Mouse (Mus musculus): ENCODE measurements around the gene Frem2. TPM values are rescaled to one million over a fixed set of nuclear protein-coding genes. Genes with fewer than 3 reads are reported as not detected.

Frem2 gene
- total RNA-seq, 4 experiments from 2014 or later, result 1.1 to 4.9 (median 3.5) TPM

DNA sequence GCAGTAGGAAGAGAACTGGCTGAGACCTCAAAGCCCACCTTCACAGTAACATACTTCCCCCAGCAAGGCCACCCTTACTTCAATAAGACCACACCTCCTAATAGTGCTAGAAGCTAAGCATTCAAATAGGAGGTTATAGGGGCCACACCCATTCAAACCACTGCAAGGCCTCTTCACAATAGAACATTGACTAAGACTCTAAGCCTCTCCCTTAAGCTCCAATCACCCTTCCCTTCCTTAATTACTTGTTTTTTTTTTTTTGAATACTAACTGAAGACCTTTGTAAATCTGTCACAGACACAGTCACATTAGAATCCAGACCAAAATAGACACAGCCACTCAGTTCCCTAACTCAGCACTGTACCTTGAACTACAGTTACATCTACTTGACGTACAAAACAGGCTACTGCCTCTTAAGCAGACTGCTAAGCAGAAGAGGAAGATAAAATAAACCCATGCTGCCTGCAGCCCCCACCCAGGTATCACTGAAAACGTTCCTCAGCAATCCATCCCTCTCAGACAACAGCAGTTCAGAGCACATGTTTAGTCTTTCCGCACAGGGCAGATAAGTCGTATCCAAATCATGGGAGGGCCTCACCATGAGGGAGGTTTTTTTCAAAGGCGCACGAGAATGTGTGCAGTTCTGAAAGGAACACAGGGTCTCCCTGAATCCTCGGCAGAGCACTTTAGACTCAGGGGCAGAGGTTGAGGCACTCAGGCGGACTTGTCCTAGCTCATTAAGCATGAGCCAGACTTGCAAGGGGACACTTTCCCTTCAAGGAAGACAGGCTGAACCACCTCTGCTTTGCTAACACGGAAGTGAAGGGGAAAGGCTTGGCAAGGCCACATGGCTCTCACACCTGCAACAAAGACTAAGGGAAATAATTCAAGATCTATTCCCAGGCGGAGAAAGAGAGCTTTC, 101.9 kb downstream of the Frem2 start:
- DNase-seq (ENCODE audit: low spot score), result no peak

DNA sequence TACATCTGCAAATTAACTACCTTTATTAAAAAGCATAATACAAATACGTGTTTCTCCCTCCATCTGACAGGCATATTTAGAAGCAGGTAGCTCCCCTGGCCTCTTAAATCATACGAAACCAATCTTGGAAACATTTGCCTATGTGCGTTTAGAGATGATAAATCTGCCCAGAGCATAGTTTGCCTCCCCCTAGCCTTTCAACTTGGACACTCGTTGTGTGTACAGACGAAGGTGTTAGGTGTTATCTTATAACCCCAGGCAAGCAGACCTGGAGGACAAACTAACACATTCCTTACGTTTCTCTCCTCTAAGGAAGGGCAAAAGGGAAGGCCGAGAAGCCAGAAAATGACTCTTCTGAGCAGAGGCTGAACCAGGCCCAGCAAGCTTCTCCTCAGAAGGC, 104.5 kb downstream of the Frem2 start:
- no peak for DNase-seq (ENCODE audit: low spot score)

DNA sequence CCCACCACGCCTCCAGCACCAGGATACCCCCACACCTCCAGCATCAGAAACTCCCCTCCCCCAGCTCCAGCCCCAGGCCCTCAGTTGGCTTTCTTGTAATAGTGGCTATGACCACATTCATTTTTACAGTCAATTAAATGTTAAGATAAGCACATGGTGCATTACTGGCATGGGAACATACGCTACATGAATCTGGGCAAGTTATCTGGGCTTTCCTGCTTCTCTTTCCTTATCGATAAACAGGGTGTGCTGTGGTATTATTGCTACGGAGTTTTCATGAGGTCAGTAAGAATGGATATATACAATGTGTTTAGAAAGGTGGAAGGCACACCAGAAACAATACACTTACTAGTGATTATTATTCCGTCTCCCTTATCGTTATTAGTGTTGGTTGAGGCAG, 125.1 kb downstream of the Frem2 start:
- no peak for DNase-seq (ENCODE audit: low spot score)

DNA sequence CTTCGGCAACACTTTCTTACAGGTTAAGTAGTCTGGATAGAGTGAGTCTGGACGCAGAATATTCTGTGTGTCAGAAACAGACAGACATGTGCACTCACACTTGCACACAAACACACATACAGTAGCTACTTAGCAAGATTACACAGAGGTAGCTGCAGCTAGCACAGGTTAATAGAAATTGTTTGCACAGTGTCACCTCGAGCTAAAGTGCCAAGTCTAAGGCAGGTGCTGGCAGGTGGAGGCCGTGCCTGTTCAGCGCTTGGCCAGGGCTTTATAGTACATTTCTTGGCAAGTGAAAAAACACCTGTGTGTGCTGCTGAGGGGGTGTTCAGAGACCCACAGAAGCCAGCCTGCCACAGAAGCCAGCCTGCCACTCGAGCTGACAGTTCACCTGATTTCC, 126.8 kb downstream of the Frem2 start:
- no peak for DNase-seq (ENCODE audit: low spot score)

DNA sequence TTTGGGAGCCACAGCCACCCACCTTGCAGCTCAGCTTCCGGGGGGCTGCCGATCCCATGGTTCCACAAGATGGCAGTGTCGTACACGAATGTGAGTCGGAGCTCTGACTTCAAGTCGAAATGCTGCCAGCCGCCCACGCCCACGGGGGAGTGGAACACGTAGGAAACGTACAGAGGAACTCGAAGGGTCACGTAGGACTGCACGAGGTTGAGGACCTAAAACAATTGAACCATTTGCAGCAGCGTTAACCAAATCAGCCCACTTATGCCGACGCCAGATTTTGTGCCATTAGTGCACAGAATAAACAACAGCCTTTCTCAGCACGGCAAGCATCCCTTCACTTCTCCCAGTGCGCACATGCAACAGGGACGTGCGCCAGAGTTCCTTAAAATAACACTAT, 131.4 kb downstream of the Frem2 start:
- DNase-seq (ENCODE audit: low spot score), result peak; percentile 19

DNA sequence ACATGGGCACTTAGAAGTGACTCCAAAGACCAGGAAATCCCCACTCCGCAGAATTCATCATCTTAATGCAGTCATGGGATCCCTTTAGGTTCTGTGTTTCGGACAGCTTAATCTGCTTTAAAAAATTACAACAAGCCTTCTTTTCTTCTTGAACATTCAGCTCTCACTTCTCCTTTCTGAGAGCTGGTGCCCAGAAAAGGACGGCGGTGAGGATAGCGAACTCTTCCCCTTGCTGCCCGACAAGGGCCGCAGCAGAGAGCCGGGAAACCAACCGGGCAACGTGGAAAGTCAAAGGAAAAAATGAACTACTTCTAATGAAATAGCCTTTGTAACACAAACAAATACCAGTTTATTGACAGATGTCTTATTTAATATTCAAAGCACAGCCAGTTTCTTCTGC, 134.4 kb downstream of the Frem2 start:
- no peak for DNase-seq (ENCODE audit: low spot score)

DNA sequence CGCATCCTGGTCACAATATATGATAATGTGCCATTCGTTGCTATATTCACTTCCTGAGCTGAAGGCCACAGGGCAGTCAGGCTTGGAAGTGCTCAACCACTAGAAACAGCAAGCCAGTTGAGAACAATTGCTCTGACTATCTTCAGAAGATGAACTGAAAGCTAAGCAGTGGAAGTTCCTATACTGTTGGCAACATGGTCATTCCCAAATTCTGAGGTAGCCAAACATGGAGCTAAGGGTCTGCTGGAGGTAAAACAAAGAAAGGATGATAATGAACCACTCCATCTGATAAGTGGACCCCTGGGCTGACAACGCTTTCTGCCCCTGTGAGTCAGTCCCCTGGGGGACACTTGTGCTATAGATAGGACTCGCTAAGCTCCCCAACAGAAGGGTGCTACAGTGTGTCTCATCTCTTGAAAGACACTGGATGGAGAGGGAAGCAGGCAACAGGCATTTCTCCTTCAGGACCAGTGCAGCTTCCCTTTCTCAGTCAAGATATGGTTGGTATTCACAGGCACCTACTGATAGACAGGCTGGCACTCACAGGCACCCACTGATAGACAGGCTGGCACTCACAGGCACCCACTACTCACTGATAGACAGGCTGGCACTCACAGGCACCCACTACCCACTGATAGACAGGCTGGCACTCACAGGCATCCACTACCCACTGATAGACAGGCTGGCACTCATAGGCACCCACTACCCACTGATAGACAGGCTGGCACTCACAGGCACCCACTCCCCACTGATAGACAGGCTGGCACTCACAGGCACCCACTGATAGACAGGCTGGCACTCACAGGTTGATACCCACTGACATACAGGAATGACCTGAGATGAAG, 142.7 kb downstream of the Frem2 start:
- DNase-seq (ENCODE audit: low spot score), result no peak

DNA sequence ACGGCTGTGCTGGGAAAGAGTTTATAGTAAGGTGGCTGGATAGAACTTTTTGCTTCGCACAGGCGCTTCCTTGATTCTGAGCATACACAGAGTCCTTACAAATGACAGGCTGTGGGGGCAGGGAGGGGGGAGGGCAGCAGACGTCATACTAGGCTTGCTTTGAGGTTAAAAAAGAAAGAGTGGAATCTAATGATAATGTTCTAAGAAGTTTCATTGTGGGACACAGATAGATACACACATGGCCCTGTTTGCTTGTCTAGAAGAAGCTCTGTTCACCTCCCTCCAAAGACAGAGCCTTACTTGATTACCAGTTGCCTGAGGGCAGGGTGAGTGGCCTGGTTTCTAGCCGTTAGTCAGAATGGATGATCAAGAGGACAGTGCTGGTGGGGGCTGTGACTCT, 144.1 kb downstream of the Frem2 start:
- no peak for DNase-seq (ENCODE audit: low spot score)

DNA sequence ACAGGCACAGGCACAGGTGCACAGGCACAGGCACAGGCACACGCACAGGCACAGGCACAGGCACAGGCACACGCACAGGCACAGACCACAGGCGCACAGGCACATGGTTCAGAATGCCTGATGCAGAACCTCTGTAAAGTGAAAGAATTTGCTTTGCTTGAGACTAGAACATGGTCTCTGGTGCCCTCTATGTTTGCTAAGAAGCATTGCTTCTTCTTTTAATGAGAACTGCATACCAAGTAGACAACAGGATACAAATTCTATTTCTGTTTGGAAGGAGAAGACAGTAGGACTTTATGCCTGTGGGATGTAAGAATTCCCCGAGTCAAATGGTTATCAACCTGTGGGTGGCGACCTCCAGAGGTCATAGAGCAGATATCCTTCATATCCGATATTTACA, 154.7 kb downstream of the Frem2 start:
- no peak for DNase-seq (ENCODE audit: low spot score)

DNA sequence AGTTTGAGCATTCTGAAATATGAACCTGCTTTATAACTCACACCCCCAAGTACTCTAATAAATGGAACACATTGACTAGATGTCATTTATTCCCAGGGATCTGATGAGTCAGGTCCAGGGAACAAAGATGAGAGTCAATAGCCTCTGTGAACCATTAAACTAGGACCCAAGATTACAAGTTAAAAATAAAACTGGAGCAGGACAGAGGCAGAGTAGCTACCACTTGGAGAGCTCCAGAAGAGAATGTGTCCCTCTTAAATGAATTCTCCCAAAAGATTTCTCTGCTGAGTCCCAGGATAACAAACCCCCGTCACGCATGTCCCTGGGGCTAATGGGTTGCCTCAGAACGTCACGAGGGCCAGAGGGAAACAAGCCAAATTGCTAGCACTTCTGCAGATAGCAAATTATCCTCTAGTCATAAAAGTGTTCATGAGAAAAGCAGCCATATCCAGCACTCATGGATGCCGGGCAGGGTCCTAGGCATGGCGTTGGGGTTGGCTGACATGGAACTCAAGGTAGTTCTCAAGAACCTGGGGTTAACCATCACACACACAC, 158.7 kb downstream of the Frem2 start:
- peak; percentile 31 for DNase-seq (ENCODE audit: low spot score)

DNA sequence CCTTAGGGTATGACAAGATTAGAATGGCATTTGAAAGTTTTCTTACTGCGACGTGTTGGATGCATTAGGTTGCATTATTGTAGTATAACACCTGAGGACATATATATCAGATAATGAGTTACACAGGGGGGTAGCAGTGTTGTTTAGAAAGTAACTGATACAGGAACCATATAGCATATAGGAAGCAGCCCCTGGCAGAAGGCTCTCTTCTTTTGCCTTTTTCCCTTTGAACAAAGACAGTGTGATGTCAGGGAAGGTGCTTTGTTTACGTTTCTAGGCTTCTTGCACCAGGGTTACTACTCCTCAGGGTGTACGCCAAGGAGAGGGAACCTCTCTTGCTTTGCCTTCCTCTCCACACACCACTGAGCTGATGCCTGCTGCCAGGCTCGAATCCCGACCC, 168.8 kb downstream of the Frem2 start, which contains the start of gene Stoml3:
Gene Stoml3, plus strand, starts transcription at position 301 of the 400 bp plus-strand sequence.
- no peak for DNase-seq (ENCODE audit: low spot score)

DNA sequence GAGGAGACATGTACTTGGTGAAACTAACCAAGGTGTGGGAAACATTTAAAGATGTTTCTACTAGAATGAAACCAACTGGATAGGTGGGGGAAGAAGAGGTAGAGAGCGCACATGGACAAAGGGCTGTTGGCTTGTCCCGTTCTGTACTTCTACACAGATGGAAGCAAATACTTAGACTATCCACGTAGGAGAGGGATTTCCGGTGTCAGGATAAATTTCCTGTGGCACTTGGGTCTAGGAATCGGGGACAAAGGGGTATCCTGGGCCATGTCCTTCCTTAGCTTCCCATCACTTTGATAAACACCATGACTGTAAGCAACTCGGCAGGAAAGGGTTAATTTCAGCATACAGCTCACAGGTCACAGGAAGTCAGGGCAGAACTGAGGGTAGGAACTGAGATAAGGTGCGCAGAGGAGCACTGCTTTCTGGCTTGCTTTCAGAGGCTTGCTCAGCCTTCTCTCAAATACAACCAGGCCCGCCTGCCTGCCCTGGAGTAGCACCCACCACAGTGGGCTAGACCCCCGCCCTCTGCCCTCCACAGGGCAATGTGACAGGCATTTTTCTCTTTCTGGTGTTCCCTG, 170.1 kb downstream of the Frem2 start:
- no peak for DNase-seq (ENCODE audit: low spot score)

DNA sequence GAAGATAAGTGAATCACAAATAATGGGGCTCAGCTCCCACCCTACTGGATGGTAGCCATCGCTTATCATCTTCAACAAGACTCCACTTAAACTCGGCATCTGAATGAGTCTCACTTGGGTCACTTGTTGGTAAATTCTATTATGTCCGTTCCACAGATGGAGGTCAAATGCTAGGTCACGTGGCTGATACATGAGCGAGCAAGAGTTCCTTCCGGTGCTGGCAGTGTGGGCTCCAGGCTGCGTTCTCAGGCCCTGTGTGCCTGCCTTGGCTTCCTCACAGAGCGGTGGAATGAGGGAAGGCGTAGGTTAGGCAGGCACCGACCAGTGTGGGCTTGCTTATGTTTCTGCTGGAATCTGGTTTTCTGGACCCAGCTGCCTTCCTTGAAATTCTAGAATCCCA, 170.6 kb downstream of the Frem2 start:
- DNase-seq (ENCODE audit: low spot score), result no peak

DNA sequence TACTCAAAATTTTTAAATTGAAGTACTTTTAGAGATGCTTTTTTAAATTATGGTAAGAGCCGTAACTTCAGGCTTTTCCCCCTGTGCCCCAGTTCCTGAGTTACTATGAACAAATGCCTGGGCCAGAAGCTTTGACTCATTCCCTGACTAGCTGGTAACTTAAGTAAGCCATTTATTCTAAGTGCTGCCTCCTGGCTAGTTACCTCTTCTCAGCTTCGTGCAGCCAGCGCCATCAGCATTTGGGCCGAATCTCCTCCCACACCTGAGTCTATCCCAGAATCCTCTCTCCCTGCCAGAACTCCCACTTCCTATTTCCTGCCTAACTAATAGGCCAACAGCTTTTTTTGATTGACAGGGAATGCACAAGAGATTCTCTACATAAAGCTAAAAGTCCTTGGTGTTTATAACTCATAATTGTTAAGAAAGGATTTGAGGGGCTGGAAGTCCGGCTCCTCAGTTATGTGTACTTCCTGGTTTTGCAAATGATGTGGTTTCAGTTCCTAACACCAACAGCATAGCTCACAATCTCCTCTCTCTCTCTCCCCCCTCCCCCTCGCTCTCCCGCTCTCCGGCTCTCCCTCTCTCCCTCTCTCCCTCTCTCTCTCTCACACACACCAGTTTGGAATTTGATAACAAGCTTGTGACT, 173.6 kb downstream of the Frem2 start:
- DNase-seq (ENCODE audit: low spot score), result no peak

DNA sequence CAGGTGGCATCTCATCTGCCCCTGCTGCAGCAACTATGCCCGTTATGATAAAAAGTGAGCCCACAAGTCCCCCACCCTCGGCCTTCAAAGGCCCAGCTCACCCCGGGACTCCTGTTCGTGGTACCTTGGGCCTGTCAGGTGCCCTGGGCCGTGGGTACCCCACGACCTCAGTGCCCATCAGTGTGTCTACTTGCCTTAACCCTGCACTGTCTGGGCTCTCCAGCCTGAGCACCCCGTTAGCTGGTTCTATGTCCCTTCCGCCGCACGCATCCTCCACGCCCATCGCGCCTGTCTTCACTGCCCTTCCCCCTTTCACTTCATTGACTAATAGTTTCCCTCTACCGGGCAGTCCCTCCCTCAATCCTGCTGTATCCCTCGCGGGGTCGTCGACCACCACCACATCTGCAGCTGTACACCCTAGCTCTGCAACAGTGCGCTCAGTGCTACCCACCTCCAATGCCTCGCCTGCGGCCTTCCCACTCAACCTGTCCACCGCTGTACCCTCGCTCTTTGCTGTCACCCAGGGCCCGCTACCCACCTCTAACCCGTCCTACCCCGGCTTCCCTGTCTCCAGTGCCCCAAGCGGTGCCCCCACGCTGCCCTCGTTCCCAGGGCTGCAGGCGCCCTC, 178.6 kb downstream of the Frem2 start:
- DNase-seq (ENCODE audit: low spot score), result no peak

DNA sequence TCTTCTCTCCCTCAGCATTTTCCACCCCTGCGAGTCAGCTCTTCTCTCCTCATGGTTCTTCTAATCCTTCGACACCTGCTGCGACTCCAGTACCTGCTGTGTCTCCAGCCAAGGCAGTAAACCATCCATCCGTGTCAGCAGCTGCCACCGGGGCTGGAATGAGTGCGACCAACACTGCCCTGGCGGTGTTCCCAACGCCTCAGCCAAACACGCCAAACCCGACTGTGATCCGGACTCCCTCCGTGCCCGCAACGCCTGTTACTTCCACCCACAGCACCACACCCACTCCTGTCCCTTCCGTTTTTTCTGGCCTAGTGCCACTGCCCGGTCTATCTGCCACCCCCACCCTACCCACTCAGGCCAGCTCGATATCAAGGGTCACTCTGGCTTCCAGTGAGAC, 179.7 kb downstream of the Frem2 start:
- DNase-seq (ENCODE audit: low spot score), result no peak

DNA sequence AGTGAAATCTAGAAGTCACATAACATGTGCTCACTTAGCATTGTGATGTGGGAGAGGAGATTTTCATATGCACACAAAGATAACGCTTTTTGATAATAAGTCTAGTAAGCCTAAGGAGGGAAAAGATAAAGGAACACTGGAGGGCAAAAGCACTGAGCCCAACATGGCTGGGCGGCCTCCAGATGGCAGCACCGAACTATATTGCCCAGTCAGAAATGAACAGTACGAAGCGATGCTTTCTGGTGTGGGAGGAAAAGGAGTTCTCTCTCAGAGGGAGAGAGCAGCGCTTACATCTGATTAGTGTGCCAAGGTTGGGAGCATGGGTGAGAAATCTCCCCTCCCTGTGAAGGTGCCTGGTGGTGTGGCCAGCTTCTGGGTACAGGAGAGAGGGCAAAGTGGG, 181.3 kb downstream of the Frem2 start:
- no peak for DNase-seq (ENCODE audit: low spot score)

DNA sequence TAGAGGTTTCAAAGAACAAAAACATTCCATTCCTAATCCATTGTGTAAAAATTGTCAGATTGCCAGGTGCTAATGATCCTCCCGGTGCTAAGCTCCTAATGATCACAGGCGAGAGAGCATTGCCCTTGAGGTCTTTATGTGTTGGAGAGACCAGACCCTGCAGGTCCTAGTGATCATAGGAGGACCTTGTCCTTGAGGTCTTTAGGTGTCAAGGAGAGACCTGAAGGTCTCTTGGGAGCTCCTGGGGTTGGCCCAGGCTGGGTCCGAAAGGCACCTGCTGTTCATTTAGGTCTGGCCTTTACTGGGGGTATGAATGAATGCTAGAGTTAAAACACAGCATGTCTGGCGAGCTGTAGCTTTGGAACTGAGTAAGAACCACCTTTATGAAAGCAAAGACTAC, 183.0 kb downstream of the Frem2 start:
- no peak for DNase-seq (ENCODE audit: low spot score)

DNA sequence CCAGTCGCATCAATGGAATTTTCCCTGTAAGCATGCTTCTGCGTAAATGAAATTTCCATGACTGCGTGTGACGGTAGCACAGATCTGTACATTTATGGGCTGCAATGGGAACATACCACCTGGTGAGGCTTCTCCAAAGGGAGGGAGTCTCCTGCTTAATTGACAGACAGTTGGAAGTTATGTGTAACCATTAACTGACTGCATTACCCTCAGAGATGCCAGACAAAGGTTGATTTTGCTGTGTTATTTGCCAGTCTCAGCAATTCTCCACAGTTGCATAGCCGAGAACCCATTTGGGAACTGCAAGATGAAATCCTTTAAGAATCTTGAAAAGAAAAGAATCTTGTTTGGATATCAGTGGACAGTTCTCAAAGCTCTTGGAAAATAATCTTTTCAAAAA, 185.1 kb downstream of the Frem2 start:
- DNase-seq (ENCODE audit: low spot score), result no peak

DNA sequence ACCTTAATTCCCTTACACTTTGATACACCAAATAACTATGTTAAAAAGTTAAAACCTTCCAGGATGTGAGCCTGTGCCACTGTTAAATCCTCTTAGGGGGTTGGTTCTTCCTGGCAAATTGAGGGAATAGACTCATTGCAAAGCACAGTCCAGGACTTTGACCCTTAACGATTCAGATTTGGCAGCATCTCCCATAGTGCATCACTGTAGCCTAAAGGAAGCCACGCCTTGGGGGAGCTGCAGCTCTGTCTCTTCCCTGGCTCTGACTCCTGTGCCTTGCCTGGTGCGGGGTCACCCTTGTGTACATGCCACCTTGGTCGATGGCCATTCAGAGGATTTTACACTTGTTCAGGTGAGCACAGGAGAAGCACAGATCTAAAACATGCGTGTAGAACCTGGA, 187.5 kb downstream of the Frem2 start:
- DNase-seq (ENCODE audit: low spot score), result no peak

DNA sequence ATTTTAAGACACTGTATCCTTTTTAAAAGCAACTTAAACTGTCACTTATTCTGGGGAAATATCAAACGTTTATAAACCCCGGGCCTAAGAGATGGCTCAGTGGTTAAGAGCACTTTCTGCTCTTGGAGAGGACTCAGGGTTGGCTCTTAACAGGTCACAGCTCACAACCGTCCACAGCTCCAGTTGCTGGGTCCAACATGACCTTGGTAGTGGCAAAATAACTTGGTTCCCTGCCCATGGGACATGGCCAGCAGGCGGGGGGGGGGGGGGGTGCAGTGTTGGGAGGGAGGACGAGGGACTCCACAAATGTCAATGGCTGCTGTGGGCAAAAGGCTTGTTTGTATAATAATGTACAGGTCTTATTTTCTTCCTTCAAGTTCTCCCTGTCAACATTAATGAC, 189.8 kb downstream of the Frem2 start:
- DNase-seq (ENCODE audit: low spot score), result no peak

Data from heart, adult 8-10 months (tissue).